Mouse (Mus musculus) lung, adult 2 months (tissue): ENCODE results near the gene Gm21972.

Source experiments
- CTCF ChIP-seq: fragments of 200-500 bp; IDR thresholded peaks from 2 replicates; pipeline ENCODE4 v1.5.1; 2011; ENCODE audit warnings: mild to moderate bottlenecking, low read length, control low read depth; ENCODE audit not compliant: insufficient read depth
- POLR2A ChIP-seq: fragments of 200-500 bp; IDR thresholded peaks from 2 replicates; pipeline ENCODE4 v1.6.1; 2011; ENCODE audit warnings: low read depth, mild to moderate bottlenecking, control low read depth, low read length, borderline replicate concordance; ENCODE audit errors: extremely low read depth

DNA sequence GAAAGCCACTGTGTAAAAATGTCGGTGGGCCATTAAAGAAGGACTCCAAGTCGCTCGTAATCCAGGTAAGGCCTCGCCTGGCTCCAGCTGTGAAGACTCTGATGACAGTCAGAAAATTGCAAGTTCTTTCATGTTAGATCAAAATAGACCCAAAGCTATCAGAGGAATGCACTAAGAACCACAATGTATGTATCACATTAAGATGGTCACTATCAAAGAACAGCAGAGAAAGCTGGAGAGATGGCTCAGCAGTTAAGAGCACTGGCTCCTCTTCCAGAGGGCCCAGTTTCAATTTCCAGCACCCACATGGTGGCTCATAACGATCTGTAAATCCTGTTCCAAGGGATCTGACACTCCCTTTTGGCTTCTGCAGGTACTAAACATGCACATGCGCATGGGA, 26.6 kb downstream of the Gm21972 start:
- no peak for TF ChIP-seq CTCF
- TF ChIP-seq POLR2A, result no peak
